Mouse (Mus musculus) retina, embryonic 14.5 days (tissue): ENCODE results near the gene Sept9.

ENCODE experiments used
- DNase-seq: peaks from one replicate; pipeline ENCODE4 v3.0.0-alpha.2; 2015; ENCODE audit warnings: low spot score

Sept9 gene

GRCm38 (mm10) chr11:117292446-117292845 is 93.0 kb downstream of the Sept9 start:
- no peak for DNase-seq

- DNase-seq = no peak
Observed at GRCm38 (mm10) chr11:117295266-117295665, 95.8 kb downstream of the Sept9 start.

DNA sequence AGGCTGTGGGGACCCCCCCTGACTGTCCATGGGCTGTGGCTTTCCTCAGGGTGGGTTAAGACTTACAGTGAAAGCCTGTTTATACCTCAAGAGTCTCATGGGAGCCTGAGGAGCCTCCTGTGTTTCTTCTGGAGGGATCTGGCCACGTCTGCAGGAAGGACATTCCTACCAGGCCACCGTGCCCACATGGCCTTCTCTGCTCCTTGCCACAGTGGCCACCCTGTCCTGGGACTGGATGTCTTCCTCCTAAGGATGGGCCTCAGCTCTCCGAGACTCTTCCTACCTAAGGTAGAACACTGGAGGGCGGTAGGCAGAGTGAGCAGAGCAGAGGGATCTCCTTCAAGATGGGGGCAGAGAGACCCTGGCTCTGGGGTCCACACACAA is 96.6 kb downstream of the Sept9 start:
- DNase-seq = no peak

- no peak for DNase-seq
Observed at GRCm38 (mm10) chr11:117296500-117297189, 97.2 kb downstream of the Sept9 start.

- no peak for DNase-seq
Observed at GRCm38 (mm10) chr11:117297190-117297829, 97.8 kb downstream of the Sept9 start.

GRCm38 (mm10) chr11:117299741-117300140 is 100.3 kb downstream of the Sept9 start:
- no peak for DNase-seq

DNA sequence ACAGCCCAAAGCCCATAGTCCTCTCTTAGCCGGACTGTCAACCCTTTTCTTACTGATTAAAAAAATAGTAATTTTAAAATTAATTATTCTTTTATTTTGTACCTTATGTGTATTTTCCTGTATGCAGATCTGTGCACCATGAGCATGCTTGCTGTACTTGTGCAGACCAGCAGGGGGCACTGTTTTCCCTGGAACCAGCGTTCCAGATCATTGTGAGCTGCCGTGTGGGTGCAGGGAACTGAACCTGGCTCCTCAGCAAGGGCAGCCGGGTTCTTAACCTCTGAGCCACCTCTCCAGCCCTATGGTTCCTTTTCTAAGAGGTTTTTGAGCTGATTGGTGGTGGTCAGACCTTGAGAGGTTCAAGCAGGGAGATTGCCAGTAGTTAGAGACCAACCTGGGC is 101.3 kb downstream of the Sept9 start:
- DNase-seq = no peak

DNA sequence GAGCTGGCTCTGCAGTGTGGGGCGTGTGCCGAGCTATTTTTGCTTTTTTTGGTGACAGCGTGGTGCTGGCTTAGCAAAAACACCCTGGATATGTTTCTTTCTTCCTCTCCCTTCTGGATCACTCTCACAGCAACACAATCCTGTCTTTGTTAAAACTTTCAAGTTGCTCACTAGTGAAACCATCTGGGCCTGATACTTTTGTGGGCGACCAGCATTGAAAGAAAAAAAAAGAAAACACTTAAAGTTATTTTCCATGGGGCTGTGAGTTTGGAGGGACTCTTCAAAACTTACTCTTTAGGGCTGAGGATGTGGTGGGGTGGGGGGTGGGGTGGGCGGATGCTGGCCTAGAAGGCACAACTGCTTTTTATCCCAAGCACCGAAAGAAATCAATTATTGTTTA is 102.3 kb downstream of the Sept9 start:
- no peak for DNase-seq

DNA sequence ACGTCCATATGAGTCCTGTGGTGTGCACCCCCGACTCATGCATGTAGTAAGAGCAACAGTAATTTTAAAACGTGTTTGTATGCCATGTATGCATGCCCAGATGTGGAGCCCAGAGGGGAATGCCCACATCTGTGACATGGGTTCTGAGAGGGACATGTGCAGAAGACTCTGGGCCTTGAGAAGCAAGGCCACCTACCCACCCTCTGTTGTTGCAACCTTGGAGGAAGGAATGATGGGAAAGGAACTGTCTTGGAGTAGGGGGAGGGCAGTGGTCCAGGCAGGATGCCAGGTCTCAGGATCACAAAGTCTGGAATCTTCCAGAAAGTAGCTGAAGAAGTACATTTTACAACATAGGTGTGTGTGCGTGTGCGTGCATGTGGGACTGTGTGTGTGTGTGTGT is 102.9 kb downstream of the Sept9 start:
- no peak for DNase-seq

GRCm38 (mm10) chr11:117305509-117306188 is 106.2 kb downstream of the Sept9 start:
- no peak for DNase-seq

GRCm38 (mm10) chr11:117306311-117307088 is 107.0 kb downstream of the Sept9 start:
- DNase-seq = no peak

- no peak for DNase-seq
Observed at GRCm38 (mm10) chr11:117307895-117308786, 108.7 kb downstream of the Sept9 start.

- DNase-seq = no peak
Observed at GRCm38 (mm10) chr11:117309108-117309917, 109.9 kb downstream of the Sept9 start.

GRCm38 (mm10) chr11:117309918-117310287 is 110.4 kb downstream of the Sept9 start:
- no peak for DNase-seq

DNA sequence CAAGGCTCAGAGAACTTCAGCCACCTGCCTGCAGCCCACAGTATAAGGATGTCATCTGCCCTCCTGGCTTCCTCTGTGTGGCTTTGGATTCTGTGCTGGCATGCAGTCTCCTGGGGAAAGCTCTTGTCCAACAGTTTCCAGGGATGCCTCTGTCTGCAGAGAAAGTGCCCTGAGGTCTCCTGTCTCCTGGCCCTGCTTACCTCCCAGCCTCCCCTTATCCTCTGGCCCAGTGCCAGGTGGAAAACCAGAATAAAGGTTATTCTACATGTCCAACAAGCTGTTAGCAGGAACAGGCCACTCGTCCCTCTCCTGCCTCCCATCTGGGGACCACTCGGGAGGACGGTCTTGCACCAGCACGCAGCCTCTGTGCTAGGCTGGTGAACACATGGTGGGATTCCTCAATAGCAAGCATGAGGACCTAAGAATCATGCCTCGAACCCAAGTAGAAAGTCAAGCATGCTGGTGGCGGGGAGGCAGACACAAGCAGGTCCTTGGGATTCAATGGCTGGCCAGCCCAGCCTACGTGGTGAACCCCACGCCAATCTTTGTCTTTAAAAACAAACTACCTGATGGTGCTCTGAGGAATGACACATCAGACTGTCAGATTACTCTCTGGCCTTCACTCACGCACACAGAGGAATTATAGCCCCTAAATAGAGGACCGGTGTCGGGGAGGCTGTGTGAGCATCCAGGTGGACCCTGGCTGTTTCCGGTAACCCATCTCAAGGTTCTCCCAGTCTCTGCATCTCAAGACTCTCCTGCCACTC is 111.1 kb downstream of the Sept9 start:
- no peak for DNase-seq

- no peak for DNase-seq
Observed at GRCm38 (mm10) chr11:117311127-117311800, 111.8 kb downstream of the Sept9 start.

- DNase-seq = peak; percentile 36
Observed at GRCm38 (mm10) chr11:117312028-117312901, 112.8 kb downstream of the Sept9 start.

GRCm38 (mm10) chr11:117312936-117313335 is 113.5 kb downstream of the Sept9 start:
- DNase-seq = peak; percentile 69
